Mouse (Mus musculus): ENCODE results near the gene Il1a.

Il1a gene

GRCm38 (mm10) chr2:129263073-129263472 is 46.7 kb downstream of the Il1a start:
- 37% methylated on average over 5 of the region's 5 CpGs for WGBS

GRCm38 (mm10) chr2:129261151-129261794 is 48.5 kb downstream of the Il1a start:
- 67% methylated on average over 6 of the region's 6 CpGs for WGBS

- 87% methylated on average over 3 of the region's 3 CpGs for WGBS
Measured at GRCm38 (mm10) chr2:129260646-129261045, 49.1 kb downstream of the Il1a start.

GRCm38 (mm10) chr2:129258475-129259211 is 51.1 kb downstream of the Il1a start:
- whole genome bisulfite sequencing = 33% methylated on average over 7 of the region's 7 CpGs

GRCm38 (mm10) chr2:129258056-129258455 is 51.7 kb downstream of the Il1a start:
- 95% methylated on average over 3 of the region's 3 CpGs for WGBS

- WGBS = 88% methylated on average over 4 of the region's 4 CpGs
Measured at GRCm38 (mm10) chr2:129256006-129256405, 53.8 kb downstream of the Il1a start.

- 89% methylated on average over 2 of the region's 2 CpGs for WGBS
Measured at GRCm38 (mm10) chr2:129254076-129254475, 55.7 kb downstream of the Il1a start.

GRCm38 (mm10) chr2:129253631-129253970 is 56.2 kb downstream of the Il1a start:
- 85% methylated on average over 2 of the region's 2 CpGs for WGBS

- 92% methylated on average over 19 of the region's 19 CpGs for WGBS
Measured at GRCm38 (mm10) chr2:129252836-129253630, 56.7 kb downstream of the Il1a start.
